Mouse (Mus musculus) kidney, postnatal 36 days (tissue): ENCODE data around the gene Dnah8.

Experiments used
- DNase-seq, 2 experiments: peaks; one replicate each; pipeline ENCODE4 v3.0.0; 2021 to 2022; ENCODE audit warnings: mixed read lengths in 2 of 2

The Dnah8 gene

GRCm38 (mm10) chr17:30663170-30663569, 39.0 kb downstream of the Dnah8 start:
- no peak for DNase-seq

- no peak for DNase-seq
Observed at GRCm38 (mm10) chr17:30664856-30665255, 40.7 kb downstream of the Dnah8 start.

GRCm38 (mm10) chr17:30672556-30672955, 48.4 kb downstream of the Dnah8 start:
- DNase-seq = no peak

- DNase-seq = no peak
Observed at GRCm38 (mm10) chr17:30673023-30673422, 48.9 kb downstream of the Dnah8 start.

- DNase-seq = no peak
Observed at GRCm38 (mm10) chr17:30675021-30675740, 51.0 kb downstream of the Dnah8 start.

GRCm38 (mm10) chr17:30678523-30678922, 54.4 kb downstream of the Dnah8 start:
- DNase-seq = no peak

- DNase-seq = no peak
Observed at GRCm38 (mm10) chr17:30679612-30680011, 55.5 kb downstream of the Dnah8 start.

GRCm38 (mm10) chr17:30681604-30682003, 57.5 kb downstream of the Dnah8 start:
- peak; percentile 55 to 84 for DNase-seq

- no peak for DNase-seq
Observed at GRCm38 (mm10) chr17:30690181-30690580, 66.0 kb downstream of the Dnah8 start.

- DNase-seq = no peak
Observed at GRCm38 (mm10) chr17:30691481-30691880, 67.3 kb downstream of the Dnah8 start.

GRCm38 (mm10) chr17:30694281-30694680, 70.1 kb downstream of the Dnah8 start:
- no peak for DNase-seq

- peak in 1 of 2 experiments; percentile 38 for DNase-seq
Observed at GRCm38 (mm10) chr17:30714732-30715131, 90.6 kb downstream of the Dnah8 start.

GRCm38 (mm10) chr17:30718197-30718596, 94.0 kb downstream of the Dnah8 start:
- DNase-seq = no peak

GRCm38 (mm10) chr17:30719031-30719430, 94.9 kb downstream of the Dnah8 start:
- DNase-seq = no peak

- peak in 1 of 2 experiments; percentile 19 for DNase-seq
Observed at GRCm38 (mm10) chr17:30727788-30728187, 103.6 kb downstream of the Dnah8 start.

- DNase-seq = no peak
Observed at GRCm38 (mm10) chr17:30732736-30733135, 108.6 kb downstream of the Dnah8 start.

GRCm38 (mm10) chr17:30734770-30735169, 110.6 kb downstream of the Dnah8 start:
- no peak for DNase-seq

- peak in 1 of 2 experiments; percentile 15 for DNase-seq
Observed at GRCm38 (mm10) chr17:30735454-30735853, 111.3 kb downstream of the Dnah8 start.

- peak; percentile 34 to 76 for DNase-seq
Observed at GRCm38 (mm10) chr17:30737797-30738196, 113.6 kb downstream of the Dnah8 start.

- no peak for DNase-seq
Observed at GRCm38 (mm10) chr17:30739769-30740168, 115.6 kb downstream of the Dnah8 start.

GRCm38 (mm10) chr17:30743947-30744346, 119.8 kb downstream of the Dnah8 start:
- DNase-seq = no peak

GRCm38 (mm10) chr17:30746056-30747024, 122.2 kb downstream of the Dnah8 start:
- peak; percentile 39 to 82 for DNase-seq

GRCm38 (mm10) chr17:30749391-30749790, 125.2 kb downstream of the Dnah8 start:
- no peak for DNase-seq

- no peak for DNase-seq
Observed at GRCm38 (mm10) chr17:30750269-30750668, 126.1 kb downstream of the Dnah8 start.
